Mouse (Mus musculus): ENCODE measurements around the gene Spock1. TPM values are rescaled to one million over a fixed set of nuclear protein-coding genes. Genes with fewer than 3 reads are reported as not detected.

Gene Spock1
- polyA plus RNA-seq, 3 experiments from 2014 or later: not detected

GRCm38 (mm10) chr13:57858491-57858890, 49.6 kb downstream of the Spock1 start:
- no peak for ATAC-seq

- no peak for ATAC-seq
Observed at GRCm38 (mm10) chr13:57857016-57857415, 51.1 kb downstream of the Spock1 start.

- ATAC-seq: no peak
Observed at GRCm38 (mm10) chr13:57856311-57856853, 51.8 kb downstream of the Spock1 start.

- ATAC-seq: no peak
Observed at GRCm38 (mm10) chr13:57855766-57856165, 52.4 kb downstream of the Spock1 start.

GRCm38 (mm10) chr13:57854416-57854815, 53.7 kb downstream of the Spock1 start:
- ATAC-seq: no peak

- no peak for ATAC-seq
Observed at GRCm38 (mm10) chr13:57853621-57854020, 54.5 kb downstream of the Spock1 start.

GRCm38 (mm10) chr13:57853156-57853555, 55.0 kb downstream of the Spock1 start:
- no peak for ATAC-seq

- ATAC-seq: no peak
Observed at GRCm38 (mm10) chr13:57848931-57849330, 59.2 kb downstream of the Spock1 start.

GRCm38 (mm10) chr13:57847101-57847500, 61.0 kb downstream of the Spock1 start:
- no peak for ATAC-seq

GRCm38 (mm10) chr13:57846468-57846867, 61.7 kb downstream of the Spock1 start:
- ATAC-seq: no peak

GRCm38 (mm10) chr13:57841141-57841848, 66.8 kb downstream of the Spock1 start:
- no peak for ATAC-seq

GRCm38 (mm10) chr13:57837691-57838437, 70.3 kb downstream of the Spock1 start:
- ATAC-seq: no peak

- ATAC-seq: no peak
Observed at GRCm38 (mm10) chr13:57831374-57832163, 76.6 kb downstream of the Spock1 start.

GRCm38 (mm10) chr13:57830896-57831295, 77.2 kb downstream of the Spock1 start:
- no peak for ATAC-seq

- no peak for ATAC-seq
Observed at GRCm38 (mm10) chr13:57830091-57830490, 78.0 kb downstream of the Spock1 start.

- ATAC-seq: no peak
Observed at GRCm38 (mm10) chr13:57816276-57816675, 91.9 kb downstream of the Spock1 start.

- ATAC-seq: no peak
Observed at GRCm38 (mm10) chr13:57812643-57813042, 95.5 kb downstream of the Spock1 start.

GRCm38 (mm10) chr13:57811253-57811652, 96.9 kb downstream of the Spock1 start:
- ATAC-seq: no peak

GRCm38 (mm10) chr13:57810816-57811215, 97.3 kb downstream of the Spock1 start:
- ATAC-seq: no peak

- no peak for ATAC-seq
Observed at GRCm38 (mm10) chr13:57810083-57810482, 98.0 kb downstream of the Spock1 start.

GRCm38 (mm10) chr13:57809603-57810002, 98.5 kb downstream of the Spock1 start:
- no peak for ATAC-seq

- ATAC-seq: no peak
Observed at GRCm38 (mm10) chr13:57806816-57807215, 101.3 kb downstream of the Spock1 start.

GRCm38 (mm10) chr13:57806301-57806700, 101.8 kb downstream of the Spock1 start:
- ATAC-seq: no peak

All from inflammation-experienced regulatory T-cells, adult 6 months (primary cell).